Mouse (Mus musculus): ENCODE measurements at regions not wholly inside any gene's neighbourhood (a gene's known extent, or its start where the extent isn't known, plus 50 kb on each side); places are given as distances from the start of the nearest gene placed in this dataset.

- DNase-seq = no peak
These were observed 116.0 kb upstream of the Thumpd2 start for GRCm38 (mm10) chr17:81180813-81181424.

GRCm38 (mm10) chr17:81176306-81176705 is 111.4 kb upstream of the Thumpd2 start:
- DNase-seq = no peak

GRCm38 (mm10) chr17:81175877-81176276 is 111.0 kb upstream of the Thumpd2 start:
- peak; percentile 6 to 10 for DNase-seq

- DNase-seq = no peak
These were observed 108.1 kb upstream of the Thumpd2 start for GRCm38 (mm10) chr17:81172943-81173342.

- DNase-seq = no peak
These were observed 104.2 kb upstream of the Thumpd2 start for GRCm38 (mm10) chr17:81169118-81169517.

- no peak for DNase-seq
These were observed 85.8 kb upstream of the Thumpd2 start for GRCm38 (mm10) chr17:81150730-81151129.

GRCm38 (mm10) chr17:81134702-81135101 is 69.8 kb upstream of the Thumpd2 start:
- no peak for DNase-seq

- peak; percentile 2 for DNase-seq
These were observed 68.3 kb upstream of the Thumpd2 start for GRCm38 (mm10) chr17:81133227-81133626.
